Mouse (Mus musculus): ENCODE data around the gene Slc5a5. TPM values are rescaled to one million over a fixed set of nuclear protein-coding genes. Genes with fewer than 3 reads are reported as not detected.
A peak's percentile ranks its signal among the peaks of the same experiment; 100 is the strongest.

Gene Slc5a5
- polyA plus RNA-seq, 2 experiments from 2014 or later = not detected

- ATAC-seq = no peak
Observed at GRCm38 (mm10) chr8:70879500-70879899, 13.1 kb downstream of the Slc5a5 start.

- ATAC-seq = no peak
Observed at GRCm38 (mm10) chr8:70878178-70878577, 14.4 kb downstream of the Slc5a5 start.

- no peak for ATAC-seq
Observed at GRCm38 (mm10) chr8:70876382-70876781, 16.2 kb downstream of the Slc5a5 start.

GRCm38 (mm10) chr8:70874441-70874840 is 18.1 kb downstream of the Slc5a5 start:
- ATAC-seq = no peak

GRCm38 (mm10) chr8:70873364-70873985 is 19.1 kb downstream of the Slc5a5 start, which contains the start of gene Ccdc124:
Gene Ccdc124, minus strand, starts transcription at chr8:70873935.
- peak; percentile 81 for ATAC-seq

- ATAC-seq = no peak
Observed at GRCm38 (mm10) chr8:70872643-70873363, 19.8 kb downstream of the Slc5a5 start.

GRCm38 (mm10) chr8:70871195-70871807 is 21.3 kb downstream of the Slc5a5 start:
- no peak for ATAC-seq

- no peak for ATAC-seq
Observed at GRCm38 (mm10) chr8:70869601-70870041, 22.9 kb downstream of the Slc5a5 start.

- no peak for ATAC-seq
Observed at GRCm38 (mm10) chr8:70869199-70869571, 23.4 kb downstream of the Slc5a5 start.

- ATAC-seq = no peak
Observed at GRCm38 (mm10) chr8:70868559-70869198, 23.9 kb downstream of the Slc5a5 start.

GRCm38 (mm10) chr8:70866566-70866965 is 26.0 kb downstream of the Slc5a5 start:
- no peak for ATAC-seq

GRCm38 (mm10) chr8:70866001-70866520 is 26.5 kb downstream of the Slc5a5 start:
- ATAC-seq = no peak

GRCm38 (mm10) chr8:70865350-70866000 is 27.1 kb downstream of the Slc5a5 start:
- ATAC-seq = peak; percentile 84

- ATAC-seq = no peak
Observed at GRCm38 (mm10) chr8:70864712-70865221, 27.8 kb downstream of the Slc5a5 start.

GRCm38 (mm10) chr8:70863956-70864711 is 28.4 kb downstream of the Slc5a5 start:
- ATAC-seq = no peak

GRCm38 (mm10) chr8:70862824-70863641 is 29.5 kb downstream of the Slc5a5 start, which contains the start of gene Kcnn1:
Gene Kcnn1, minus strand, starts transcription at chr8:70863258.
- no peak for ATAC-seq

- ATAC-seq = no peak
Observed at GRCm38 (mm10) chr8:70857516-70857915, 35.0 kb downstream of the Slc5a5 start.

- no peak for ATAC-seq
Observed at GRCm38 (mm10) chr8:70856541-70857197, 35.9 kb downstream of the Slc5a5 start.

- no peak for ATAC-seq
Observed at GRCm38 (mm10) chr8:70856028-70856427, 36.5 kb downstream of the Slc5a5 start.

GRCm38 (mm10) chr8:70853863-70854262 is 38.7 kb downstream of the Slc5a5 start:
- no peak for ATAC-seq
